Mouse (Mus musculus): Measurements from ENCODE around the gene 4930404N11Rik.

Gene 4930404N11Rik

GRCm38 (mm10) chr10:81401521-81402226, 36.1 kb upstream of the 4930404N11Rik start:
- DNase-seq, result peak; percentile 52 to 65

- no peak for DNase-seq
Observed at GRCm38 (mm10) chr10:81401205-81401520, 35.5 kb upstream of the 4930404N11Rik start.

GRCm38 (mm10) chr10:81400371-81401204, 35.0 kb upstream of the 4930404N11Rik start:
- DNase-seq, result peak; percentile 89 to 90

- no peak for DNase-seq
Observed at GRCm38 (mm10) chr10:81399798-81400308, 34.2 kb upstream of the 4930404N11Rik start.

- no peak for DNase-seq
Observed at GRCm38 (mm10) chr10:81399296-81399695, 33.7 kb upstream of the 4930404N11Rik start.

- DNase-seq, result no peak
Observed at GRCm38 (mm10) chr10:81396749-81397148, 31.1 kb upstream of the 4930404N11Rik start.

- no peak for DNase-seq
Observed at GRCm38 (mm10) chr10:81395865-81396264, 30.2 kb upstream of the 4930404N11Rik start.

- peak; percentile 78 to 81 for DNase-seq
Observed at GRCm38 (mm10) chr10:81395127-81395526, 29.5 kb upstream of the 4930404N11Rik start.

- DNase-seq, result no peak
Observed at GRCm38 (mm10) chr10:81393456-81394063, 27.9 kb upstream of the 4930404N11Rik start.

GRCm38 (mm10) chr10:81392781-81393185, 27.2 kb upstream of the 4930404N11Rik start, which contains the start of gene Smim24:
TSS of gene Smim24 (plus strand) at chr10:81393051.
- no peak for DNase-seq

- DNase-seq, result no peak
Observed at GRCm38 (mm10) chr10:81392270-81392669, 26.7 kb upstream of the 4930404N11Rik start.

GRCm38 (mm10) chr10:81390678-81390965, 25.0 kb upstream of the 4930404N11Rik start:
- no peak for DNase-seq

GRCm38 (mm10) chr10:81389801-81390677, 24.4 kb upstream of the 4930404N11Rik start:
- peak; percentile 78 to 82 for DNase-seq

- DNase-seq, result no peak
Observed at GRCm38 (mm10) chr10:81389373-81389772, 23.8 kb upstream of the 4930404N11Rik start.

GRCm38 (mm10) chr10:81388505-81389055, 23.0 kb upstream of the 4930404N11Rik start, which contains the start of gene Gm48552:
TSS of gene Gm48552 (plus strand) at chr10:81389005.
- no peak for DNase-seq

- DNase-seq, result no peak
Observed at GRCm38 (mm10) chr10:81387716-81388115, 22.1 kb upstream of the 4930404N11Rik start.

- no peak for DNase-seq
Observed at GRCm38 (mm10) chr10:81385603-81386306, 20.1 kb upstream of the 4930404N11Rik start.

GRCm38 (mm10) chr10:81384605-81384982, 19.0 kb upstream of the 4930404N11Rik start:
- no peak for DNase-seq

GRCm38 (mm10) chr10:81383802-81384604, 18.4 kb upstream of the 4930404N11Rik start, which contains the start of the genes Dohh and Gm48551:
TSS of gene Dohh (plus strand) at chr10:81384428.
TSS of gene Gm48551 (plus strand) at chr10:81384466.
- peak; percentile 99 to 100 for DNase-seq

- DNase-seq, result no peak
Observed at GRCm38 (mm10) chr10:81382039-81382438, 16.4 kb upstream of the 4930404N11Rik start.

Data from cerebellum, postnatal 36 days (tissue).